Mouse (Mus musculus) stomach, postnatal 0 days (tissue): ENCODE data around the gene Flnc.

Experiments used
- CTCF ChIP-seq: IDR thresholded peaks from 2 replicates; pipeline ENCODE4 v1.5.1; 2016; ENCODE audit warnings: antibody characterized with exemption, low read depth, mild to moderate bottlenecking, moderate library complexity
- EP300 ChIP-seq: optimal IDR thresholded peaks from 2 replicates; pipeline ENCODE3; 2016; ENCODE audit warnings: antibody characterized with exemption

GRCm38 (mm10) chr6:29420596-29420995 lies 12.5 kb upstream of the Flnc start:
- TF ChIP-seq EP300 (no peak), CTCF (no peak)
